Mouse (Mus musculus): ENCODE measurements around the gene Usp24. TPM values are rescaled to one million over a fixed set of nuclear protein-coding genes. Genes with fewer than 3 reads are reported as not detected.

Usp24 gene
- polyA plus RNA-seq, 1 experiment from 2014 or later = 9.8 TPM

- no peaks in the 10 kb centered on the region for H3K4me1 ChIP-seq (ENCODE audit: control insufficient read depth, insufficient read depth, low read length)
- no peak overlapping the region for H3K9ac ChIP-seq (ENCODE audit: low read length)
- no peak overlapping the region for H3K27ac ChIP-seq (replicated peaks; ENCODE audit: low read depth, low read length)
- WGBS = 90% methylated on average over 6 of the region's 6 CpGs
- no peak overlapping the region for H3K4me2 ChIP-seq (ENCODE audit: low read depth, severe bottlenecking)
- H3K27me3 ChIP-seq (ENCODE audit: control insufficient read depth, insufficient read depth, low read length) = no peaks in the 10 kb centered on the region
- H3K9me3 ChIP-seq (ENCODE audit: control insufficient read depth, low read length) = no peaks in the 10 kb centered on the region
- no peak for DNase-seq (ENCODE audit: low spot score)
- H3K4me3 ChIP-seq (ENCODE audit: low read depth, low read length) = no peak overlapping the region
- ATAC-seq (ENCODE audit: insufficient number of reproducible peaks, low FRiP score, low TSS enrichment, low read depth) = no peak
- peaks cover 10% of the 10 kb centered on the region; the same call in 1 of the 2 replicates for H3K36me3 ChIP-seq (ENCODE audit: control insufficient read depth, insufficient read depth, low read length)
Observed at GRCm38 (mm10) chr4:106370013-106370412, 54.0 kb downstream of the Usp24 start.

GRCm38 (mm10) chr4:106375857-106376256 is 59.8 kb downstream of the Usp24 start:
- ATAC-seq (ENCODE audit: insufficient number of reproducible peaks, low FRiP score, low TSS enrichment, low read depth) = no peak
- 62% methylated on average over 1 of the region's 1 CpGs for WGBS
- no peaks in the 10 kb centered on the region for H3K9me3 ChIP-seq (ENCODE audit: control insufficient read depth, low read length)
- H3K4me1 ChIP-seq (ENCODE audit: control insufficient read depth, insufficient read depth, low read length) = no peaks in the 10 kb centered on the region
- H3K27me3 ChIP-seq (ENCODE audit: control insufficient read depth, insufficient read depth, low read length) = no peaks in the 10 kb centered on the region
- H3K9ac ChIP-seq (ENCODE audit: low read length) = no peak overlapping the region
- H3K4me2 ChIP-seq (ENCODE audit: low read depth, severe bottlenecking) = no peak overlapping the region
- DNase-seq (ENCODE audit: low spot score) = peak; percentile 90
- peaks cover 12% of the 10 kb centered on the region for H3K36me3 ChIP-seq (ENCODE audit: control insufficient read depth, insufficient read depth, low read length)
- no peak overlapping the region for H3K4me3 ChIP-seq (ENCODE audit: low read depth, low read length)
- no peak overlapping the region for H3K27ac ChIP-seq (replicated peaks; ENCODE audit: low read depth, low read length)

- Histone ChIP-seq H3K4me2 (ENCODE audit: low read depth, severe bottlenecking) (no peak overlapping the region), H3K27me3 (ENCODE audit: control insufficient read depth, insufficient read depth, low read length) (no peaks in the 10 kb centered on the region), H3K9ac (ENCODE audit: low read length) (no peak overlapping the region), H3K27ac (replicated peaks; ENCODE audit: low read depth, low read length) (no peak overlapping the region), H3K9me3 (ENCODE audit: control insufficient read depth, low read length) (no peaks in the 10 kb centered on the region), H3K36me3 (ENCODE audit: control insufficient read depth, insufficient read depth, low read length) (peaks cover 10% of the 10 kb centered on the region), H3K4me1 (ENCODE audit: control insufficient read depth, insufficient read depth, low read length) (no peaks in the 10 kb centered on the region), H3K4me3 (ENCODE audit: low read depth, low read length) (no peak overlapping the region)
- ATAC-seq (ENCODE audit: insufficient number of reproducible peaks, low FRiP score, low TSS enrichment, low read depth) = no peak
- DNase-seq (ENCODE audit: low spot score) = no peak
- WGBS = 77% methylated on average over 14 of the region's 14 CpGs
Observed at GRCm38 (mm10) chr4:106378839-106379572, 63.0 kb downstream of the Usp24 start.

- 80% methylated on average over 5 of the region's 5 CpGs for WGBS
- Histone ChIP-seq H3K4me3 (ENCODE audit: low read depth, low read length) (no peak overlapping the region), H3K9me3 (ENCODE audit: control insufficient read depth, low read length) (no peaks in the 10 kb centered on the region), H3K36me3 (ENCODE audit: control insufficient read depth, insufficient read depth, low read length) (peaks cover 11% of the 10 kb centered on the region), H3K9ac (ENCODE audit: low read length) (no peak overlapping the region), H3K4me1 (ENCODE audit: control insufficient read depth, insufficient read depth, low read length) (no peaks in the 10 kb centered on the region), H3K4me2 (ENCODE audit: low read depth, severe bottlenecking) (no peak overlapping the region), H3K27ac (replicated peaks; ENCODE audit: low read depth, low read length) (no peak overlapping the region), H3K27me3 (ENCODE audit: control insufficient read depth, insufficient read depth, low read length) (no peaks in the 10 kb centered on the region)
- ATAC-seq (ENCODE audit: insufficient number of reproducible peaks, low FRiP score, low TSS enrichment, low read depth) (no peak), DNase-seq (ENCODE audit: low spot score) (no peak)
Observed at GRCm38 (mm10) chr4:106381131-106381530, 65.1 kb downstream of the Usp24 start.

GRCm38 (mm10) chr4:106389908-106390307 is 73.9 kb downstream of the Usp24 start:
- Histone ChIP-seq H3K9me3 (ENCODE audit: control insufficient read depth, low read length) (no peaks in the 10 kb centered on the region), H3K36me3 (ENCODE audit: control insufficient read depth, insufficient read depth, low read length) (peaks cover 11% of the 10 kb centered on the region; the same call in 1 of the 2 replicates), H3K9ac (ENCODE audit: low read length) (no peak overlapping the region), H3K4me3 (ENCODE audit: low read depth, low read length) (no peak overlapping the region), H3K27ac (replicated peaks; ENCODE audit: low read depth, low read length) (no peak overlapping the region), H3K4me1 (ENCODE audit: control insufficient read depth, insufficient read depth, low read length) (no peaks in the 10 kb centered on the region), H3K27me3 (ENCODE audit: control insufficient read depth, insufficient read depth, low read length) (no peaks in the 10 kb centered on the region), H3K4me2 (ENCODE audit: low read depth, severe bottlenecking) (no peak overlapping the region)
- no peak for ATAC-seq (ENCODE audit: insufficient number of reproducible peaks, low FRiP score, low TSS enrichment, low read depth)
- 98% methylated on average over 3 of the region's 3 CpGs for WGBS
- no peak for DNase-seq (ENCODE audit: low spot score)

GRCm38 (mm10) chr4:106409621-106410020 is 93.6 kb downstream of the Usp24 start:
- DNase-seq (ENCODE audit: low spot score) (no peak), ATAC-seq (ENCODE audit: insufficient number of reproducible peaks, low FRiP score, low TSS enrichment, low read depth) (no peak)
- Histone ChIP-seq H3K27me3 (ENCODE audit: control insufficient read depth, insufficient read depth, low read length) (no peaks in the 10 kb centered on the region), H3K4me1 (ENCODE audit: control insufficient read depth, insufficient read depth, low read length) (no peaks in the 10 kb centered on the region), H3K4me3 (ENCODE audit: low read depth, low read length) (no peak overlapping the region), H3K36me3 (ENCODE audit: control insufficient read depth, insufficient read depth, low read length) (peaks cover 15% of the 10 kb centered on the region), H3K27ac (replicated peaks; ENCODE audit: low read depth, low read length) (no peak overlapping the region), H3K9ac (ENCODE audit: low read length) (no peak overlapping the region), H3K4me2 (ENCODE audit: low read depth, severe bottlenecking) (no peak overlapping the region), H3K9me3 (ENCODE audit: control insufficient read depth, low read length) (no peaks in the 10 kb centered on the region)
- whole genome bisulfite sequencing = 95% methylated on average over 14 of the region's 14 CpGs

- ATAC-seq (ENCODE audit: insufficient number of reproducible peaks, low FRiP score, low TSS enrichment, low read depth) = no peak
- 90% methylated on average over 3 of the region's 3 CpGs for WGBS
- Histone ChIP-seq H3K27me3 (ENCODE audit: control insufficient read depth, insufficient read depth, low read length) (no peaks in the 10 kb centered on the region), H3K4me3 (ENCODE audit: low read depth, low read length) (no peak overlapping the region), H3K27ac (replicated peaks; ENCODE audit: low read depth, low read length) (no peak overlapping the region), H3K4me2 (ENCODE audit: low read depth, severe bottlenecking) (no peak overlapping the region), H3K9ac (ENCODE audit: low read length) (no peak overlapping the region), H3K9me3 (ENCODE audit: control insufficient read depth, low read length) (no peaks in the 10 kb centered on the region), H3K36me3 (ENCODE audit: control insufficient read depth, insufficient read depth, low read length) (peaks cover 14% of the 10 kb centered on the region), H3K4me1 (ENCODE audit: control insufficient read depth, insufficient read depth, low read length) (no peaks in the 10 kb centered on the region)
- no peak for DNase-seq (ENCODE audit: low spot score)
Observed at GRCm38 (mm10) chr4:106419256-106419655, 103.2 kb downstream of the Usp24 start.

- 88% methylated on average over 6 of the region's 6 CpGs for WGBS
- no peak for DNase-seq (ENCODE audit: low spot score)
- Histone ChIP-seq H3K4me2 (ENCODE audit: low read depth, severe bottlenecking) (no peak overlapping the region), H3K4me1 (ENCODE audit: control insufficient read depth, insufficient read depth, low read length) (no peaks in the 10 kb centered on the region), H3K27me3 (ENCODE audit: control insufficient read depth, insufficient read depth, low read length) (no peaks in the 10 kb centered on the region), H3K9me3 (ENCODE audit: control insufficient read depth, low read length) (no peaks in the 10 kb centered on the region), H3K4me3 (ENCODE audit: low read depth, low read length) (no peak overlapping the region), H3K27ac (replicated peaks; ENCODE audit: low read depth, low read length) (no peak overlapping the region), H3K9ac (ENCODE audit: low read length) (no peak overlapping the region), H3K36me3 (ENCODE audit: control insufficient read depth, insufficient read depth, low read length) (peaks cover 16% of the 10 kb centered on the region)
- ATAC-seq (ENCODE audit: insufficient number of reproducible peaks, low FRiP score, low TSS enrichment, low read depth) = no peak
Observed at GRCm38 (mm10) chr4:106419791-106420190, 103.8 kb downstream of the Usp24 start.

- peaks cover 16% of the 10 kb centered on the region for H3K36me3 ChIP-seq (ENCODE audit: control insufficient read depth, insufficient read depth, low read length)
- ATAC-seq (ENCODE audit: insufficient number of reproducible peaks, low FRiP score, low TSS enrichment, low read depth) (no peak), DNase-seq (ENCODE audit: low spot score) (no peak)
- H3K4me3 ChIP-seq (ENCODE audit: low read depth, low read length) = no peak overlapping the region
- H3K4me1 ChIP-seq (ENCODE audit: control insufficient read depth, insufficient read depth, low read length) = no peaks in the 10 kb centered on the region
- H3K27me3 ChIP-seq (ENCODE audit: control insufficient read depth, insufficient read depth, low read length) = no peaks in the 10 kb centered on the region
- H3K9me3 ChIP-seq (ENCODE audit: control insufficient read depth, low read length) = no peaks in the 10 kb centered on the region
- H3K4me2 ChIP-seq (ENCODE audit: low read depth, severe bottlenecking) = no peak overlapping the region
- over 99% methylated on average over 3 of the region's 3 CpGs for WGBS
- no peak overlapping the region for H3K27ac ChIP-seq (replicated peaks; ENCODE audit: low read depth, low read length)
- H3K9ac ChIP-seq (ENCODE audit: low read length) = no peak overlapping the region
Observed at GRCm38 (mm10) chr4:106422597-106422996, 106.6 kb downstream of the Usp24 start.
